In the genomic region with DNA sequence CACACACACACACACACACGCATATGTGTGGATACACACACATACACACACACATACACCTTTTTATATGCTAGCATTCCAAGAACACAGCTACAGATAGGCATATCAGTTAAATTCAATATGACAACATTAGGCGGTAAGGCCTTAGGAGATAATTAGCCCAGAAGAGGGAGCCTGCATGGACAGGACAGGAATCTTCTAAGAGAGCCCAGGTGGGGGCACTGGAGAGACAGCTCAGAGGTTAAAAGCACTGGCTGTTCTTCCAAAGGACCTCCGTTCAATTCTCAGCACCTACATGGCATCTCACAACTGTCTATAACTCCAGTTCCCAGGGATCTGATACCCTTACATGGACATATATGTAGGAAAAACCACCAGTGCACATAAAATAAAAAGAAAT, we compare ENCODE assay signal across 23 mouse cellular contexts.
DNase-seq lines count a peak whose midpoint lies in the region; ATAC-seq and TF ChIP-seq lines count a peak whose summit lies in the region.
"Had no signal": no experiment of that assay in that cellular context is flagged by ENCODE, and none has a peak within 500 bp of the region (broad histone marks: within the 10 kb centered on the region; RNA-seq: fewer than 3 reads in every experiment).

No protein-coding gene starts in this region.

- DNase-seq in layer of hippocampus, adult 2 months (ENCODE audit: low spot score in 2 of 2), result no peak
- DNase-seq in layer of hippocampus, postnatal 36 days, result no peak
- DNase-seq in A20 (ENCODE audit: low read depth, low spot score), result peak; percentile 64
- DNase-seq in liver, embryonic 14.5 days (ENCODE audit: low read depth in 3 of 3, low spot score in 3 of 3), result no peak
- no peak for DNase-seq in adrenal gland, adult 2 months
- DNase-seq: adrenal gland, postnatal 10 days; cerebellum, adult 11-12 months; cerebellum, postnatal 36 days; midbrain, embryonic 14.5 days; right cerebral cortex, adult 18-20 months; spleen, adult 18-20 months; thymus, postnatal 25 days had no signal

- peak; percentile 35 for TF ChIP-seq CTCF in layer of hippocampus, adult 2 months (conservative IDR thresholded peaks at IDR 0.05)
- TF ChIP-seq CTCF in ES-Bruce4 (IDR thresholded peaks at IDR 0.05; ENCODE audit: low read depth, low read length), result peak; percentile 50
- peak; percentile 50 for TF ChIP-seq CTCF in liver, embryonic 14.5 days (IDR thresholded peaks at IDR 0.05; ENCODE audit: low read depth)

- no peak overlapping the region for H3K4me2 ChIP-seq in liver, embryonic 14.5 days (ENCODE audit: low read depth)
- H3K4me2 ChIP-seq: heart, embryonic 15.5 days; kidney, embryonic 15.5 days; lung, embryonic 15.5 days had no signal

- no peak overlapping the region for H3K4me3 ChIP-seq in layer of hippocampus, adult 2 months
- H3K4me3 ChIP-seq in ES-Bruce4 (ENCODE audit: low read depth, low read length), result no peak overlapping the region
- H3K4me3 ChIP-seq in liver, embryonic 14.5 days (ENCODE audit: insufficient read depth in 1 of 2, low read depth in 2 of 2, low read length in 2 of 2), result no peak overlapping the region
- H3K4me3 ChIP-seq: embryonic facial prominence, embryonic 10.5 days; heart, embryonic 15.5 days; hindbrain, embryonic 10.5 days; kidney, embryonic 15.5 days; left cerebral cortex, adult 2 months; limb, embryonic 10.5 days; lung, embryonic 15.5 days had no signal

- no peak overlapping the region for H3K9ac ChIP-seq in ES-Bruce4 (ENCODE audit: low read depth, poor library complexity, severe bottlenecking)
- no peak overlapping the region for H3K9ac ChIP-seq in liver, embryonic 14.5 days (replicated peaks)
- H3K9ac ChIP-seq: heart, embryonic 15.5 days; kidney, embryonic 15.5 days; lung, embryonic 15.5 days had no signal

- no peak overlapping the region for H3K27ac ChIP-seq in layer of hippocampus, adult 2 months
- no peak overlapping the region for H3K27ac ChIP-seq in ES-Bruce4 (ENCODE audit: insufficient read depth, low read length)
- H3K27ac ChIP-seq in liver, embryonic 14.5 days, result no peak overlapping the region
- H3K27ac ChIP-seq: heart, embryonic 15.5 days; hindbrain, embryonic 10.5 days; left cerebral cortex, adult 2 months; lung, embryonic 15.5 days had no signal

- TF ChIP-seq EP300 in ES-Bruce4 (IDR thresholded peaks at IDR 0.05; ENCODE audit: insufficient read depth, low read depth, low read length), result no peak
- TF ChIP-seq EP300 in liver, embryonic 14.5 days (IDR thresholded peaks at IDR 0.05; ENCODE audit: low read depth), result no peak

- no peaks in the 10 kb centered on the region for H3K4me1 ChIP-seq in ES-Bruce4 (ENCODE audit: control insufficient read depth, insufficient read depth, low read length)
- H3K4me1 ChIP-seq in liver, embryonic 14.5 days (replicated peaks; ENCODE audit: control insufficient read depth in 2 of 2, insufficient read depth in 2 of 2, low read length in 1 of 2), result peaks cover 0 to 7% of the 10 kb centered on the region in 2 experiments; a peak in 2 of 4 replicates

- H3K9me3 ChIP-seq in ES-Bruce4 (replicated peaks; ENCODE audit: control insufficient read depth, insufficient read depth, low read length, poor library complexity, severe bottlenecking), result no peaks in the 10 kb centered on the region
- H3K9me3 ChIP-seq in liver, embryonic 14.5 days (ENCODE audit: control insufficient read depth, low read length), result no peaks in the 10 kb centered on the region
- H3K9me3 ChIP-seq: embryonic facial prominence, embryonic 10.5 days; heart, embryonic 15.5 days; hindbrain, embryonic 10.5 days; kidney, embryonic 15.5 days; limb, embryonic 10.5 days; lung, embryonic 15.5 days had no signal

- no peaks in the 10 kb centered on the region for H3K27me3 ChIP-seq in ES-Bruce4 (ENCODE audit: control insufficient read depth, insufficient read depth, low read length, poor library complexity, severe bottlenecking)
- no peaks in the 10 kb centered on the region for H3K27me3 ChIP-seq in liver, embryonic 14.5 days (ENCODE audit: control insufficient read depth, insufficient read depth, low read length)
- H3K27me3 ChIP-seq: heart, embryonic 15.5 days; kidney, embryonic 15.5 days; lung, embryonic 15.5 days had no signal

- no peak for TF ChIP-seq POLR2A in ES-Bruce4 (IDR thresholded peaks at IDR 0.05; ENCODE audit: insufficient read depth, low read length)

- H3K36me3 ChIP-seq in ES-Bruce4 (ENCODE audit: control insufficient read depth, insufficient read depth, low read length, poor library complexity, severe bottlenecking), result no peaks in the 10 kb centered on the region
- no peaks in the 10 kb centered on the region for H3K36me3 ChIP-seq in liver, embryonic 14.5 days (replicated peaks; ENCODE audit: control insufficient read depth, insufficient read depth, low read depth)
- H3K36me3 ChIP-seq: lung, embryonic 15.5 days had no signal

- ATAC-seq in liver, embryonic 14.5 days (ENCODE audit: insufficient read depth), result no peak
- no peak for ATAC-seq in monocyte, adult 5-6 weeks (replicated peaks; ENCODE audit: insufficient number of reproducible peaks, low FRiP score, low TSS enrichment, poor library complexity, severe bottlenecking)
- ATAC-seq: forebrain, embryonic 14.5 days; inflammation-experienced regulatory T-cells, adult 6 months had no signal

- WGBS in liver, embryonic 14.5 days (ENCODE audit: insufficient replicate concordance), result 53% methylated on average over 3 of the region's 3 CpGs
